Mouse (Mus musculus) embryo, embryonic 10 days (tissue): ENCODE data around the gene Smpd2.

Experiments used
- DNase-seq: peaks from one replicate; pipeline ENCODE4 v3.0.0-alpha.2; 2015; ENCODE audit warnings: low spot score

Smpd2 gene

DNA sequence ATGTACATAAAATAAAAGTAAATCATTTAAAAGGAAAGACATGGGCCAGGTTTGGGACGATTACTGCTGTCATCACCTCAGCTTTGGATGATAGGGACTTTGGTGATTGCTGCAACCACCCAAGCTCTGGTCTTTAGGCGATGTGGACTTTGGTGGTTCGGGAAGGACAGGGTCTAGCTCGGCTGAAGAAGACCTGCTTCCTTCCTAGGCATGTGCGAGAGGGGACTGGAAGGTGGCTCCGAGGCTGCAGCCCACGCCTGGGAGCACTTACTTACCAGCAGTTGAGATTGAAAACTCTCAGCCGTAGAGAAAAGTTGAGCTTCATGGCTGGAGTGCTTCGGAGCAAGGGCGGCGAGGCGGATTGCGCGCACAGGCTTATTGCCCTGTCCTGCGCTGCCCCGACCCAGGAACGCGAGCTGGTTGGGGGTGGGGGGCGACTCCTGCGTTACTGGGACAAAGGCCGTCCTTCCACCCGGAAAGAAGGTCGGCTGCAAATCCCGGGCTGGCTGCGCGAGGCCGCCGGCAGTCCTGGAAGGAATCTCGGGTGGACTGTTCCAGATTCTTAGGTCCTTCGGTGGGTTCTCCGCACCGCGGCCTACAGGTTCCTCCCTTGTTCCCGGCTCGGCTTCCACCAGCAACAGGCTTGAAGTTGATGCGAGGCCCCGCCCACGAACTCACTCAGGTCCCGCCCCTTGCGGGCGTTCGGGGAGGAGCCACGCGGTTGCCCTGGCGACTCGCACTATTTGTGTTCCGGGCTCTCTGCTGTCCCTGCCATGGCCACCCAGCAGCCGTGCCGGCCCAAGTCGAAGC lies at the start of gene Smpd2, which contains the start of gene Ppil6:
Gene Smpd2, minus strand, starts transcription at position 662 of the 810 bp plus-strand sequence.
Gene Ppil6, plus strand, starts transcription at position 732 of the 810 bp plus-strand sequence.
- peak; percentile 95 for DNase-seq

DNA sequence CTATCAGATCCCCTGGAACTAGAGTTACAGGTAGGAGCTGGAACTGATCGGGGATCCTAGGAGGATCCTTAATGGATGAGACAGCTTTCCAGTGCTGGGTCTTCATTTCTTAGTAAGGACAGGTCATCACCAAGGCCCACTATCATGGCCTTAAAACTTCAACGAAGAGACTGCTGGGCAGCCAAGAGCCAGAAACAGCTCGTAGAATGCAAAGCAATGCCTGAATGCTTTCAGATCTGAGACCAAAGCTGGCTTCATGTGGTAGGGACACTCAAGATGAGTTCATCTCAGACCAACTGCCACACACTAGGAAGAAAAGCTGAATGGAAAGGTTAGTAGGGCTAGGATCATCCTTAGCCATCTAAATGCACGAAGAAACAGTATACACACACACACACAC lies 48.8 kb upstream of the Smpd2 start:
- DNase-seq: no peak

DNA sequence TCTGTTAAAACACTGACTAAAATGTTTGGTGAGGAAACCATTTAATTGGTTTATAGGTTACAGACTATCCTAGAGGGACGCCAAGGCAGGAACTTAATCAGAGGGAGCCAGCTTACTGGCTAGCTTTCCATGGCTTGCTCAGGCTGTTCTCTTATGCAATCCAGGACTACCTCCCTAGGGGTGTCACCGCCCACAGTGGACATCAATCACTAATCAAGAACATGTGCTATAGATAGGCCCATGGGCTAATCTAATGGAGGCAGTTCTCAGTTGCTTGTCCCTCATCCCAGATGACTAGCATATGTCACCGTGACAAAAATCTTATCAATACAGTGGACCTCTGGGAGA lies 47.8 kb upstream of the Smpd2 start:
- DNase-seq: no peak

DNA sequence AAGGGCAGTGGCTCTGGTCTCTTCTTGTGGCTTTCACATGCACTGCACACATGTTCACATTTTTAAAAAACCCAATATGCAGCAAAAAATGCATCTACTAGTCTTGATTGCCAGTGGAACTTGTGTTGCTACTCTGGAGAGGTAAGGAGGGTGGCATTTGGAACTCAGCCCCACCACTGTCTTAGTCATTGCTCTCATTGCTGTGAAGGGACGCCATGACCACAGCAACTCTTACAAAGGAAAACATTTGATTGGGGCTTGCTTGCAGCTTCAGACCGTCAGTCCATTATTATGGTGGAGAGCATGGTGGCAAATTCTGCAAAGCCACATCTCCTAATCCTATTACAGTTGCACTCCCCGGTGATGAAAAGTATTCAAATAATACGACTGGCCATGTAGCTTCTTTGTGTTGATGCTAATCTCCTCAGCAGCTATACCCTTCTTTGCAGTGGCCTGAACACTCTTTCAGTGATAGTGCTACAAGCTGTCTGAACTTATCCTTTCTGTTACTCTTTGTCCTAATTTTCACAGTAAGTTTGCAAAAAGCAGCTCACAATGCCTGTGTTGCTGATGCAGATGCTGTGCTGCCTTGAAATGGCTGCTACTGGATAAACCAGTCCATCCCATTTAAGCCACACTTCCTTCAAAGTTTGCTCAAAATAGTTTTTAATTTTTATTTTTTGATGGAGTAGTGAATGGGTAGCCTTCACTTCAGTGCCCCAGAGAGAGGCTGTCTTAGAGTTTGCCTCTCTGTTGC lies 47.2 kb upstream of the Smpd2 start:
- no peak for DNase-seq

DNA sequence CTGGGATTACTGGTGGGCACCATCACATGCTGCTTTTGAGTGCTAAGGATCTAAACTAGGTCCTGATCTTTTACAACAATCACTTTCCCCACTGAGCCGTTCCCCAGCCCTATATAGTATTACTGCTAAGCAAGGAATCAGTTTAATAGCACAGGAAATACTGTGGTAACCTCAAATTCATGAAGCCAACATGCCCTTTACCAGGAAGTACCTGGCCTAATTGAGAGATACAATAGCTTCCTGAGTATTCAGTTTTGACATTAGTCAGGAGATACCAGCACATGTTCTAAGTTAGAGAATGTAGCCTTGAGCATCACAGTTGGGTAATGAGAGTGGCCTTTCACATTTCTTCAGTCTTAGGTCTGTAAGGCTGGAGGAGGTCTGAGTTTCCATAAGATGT lies 46.5 kb upstream of the Smpd2 start:
- DNase-seq: no peak

DNA sequence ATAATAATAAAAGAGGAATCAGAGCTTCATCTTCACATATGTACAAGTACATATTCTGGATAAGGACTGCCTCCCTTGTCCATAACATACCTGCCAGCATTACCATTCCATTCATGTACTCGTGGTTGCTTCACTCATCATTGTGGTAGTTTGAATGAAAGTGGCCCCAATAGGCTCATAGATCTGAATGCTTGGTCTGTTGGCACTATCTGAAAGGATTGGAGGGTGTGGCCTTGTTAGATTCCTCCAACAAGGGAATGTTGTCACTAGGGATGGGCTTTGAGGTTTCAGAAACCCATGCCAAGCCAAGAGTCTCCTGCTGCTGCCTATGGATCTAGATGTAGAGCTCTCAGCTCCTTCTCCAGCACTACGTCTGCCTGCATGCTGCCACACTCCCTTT lies 45.8 kb upstream of the Smpd2 start:
- no peak for DNase-seq

DNA sequence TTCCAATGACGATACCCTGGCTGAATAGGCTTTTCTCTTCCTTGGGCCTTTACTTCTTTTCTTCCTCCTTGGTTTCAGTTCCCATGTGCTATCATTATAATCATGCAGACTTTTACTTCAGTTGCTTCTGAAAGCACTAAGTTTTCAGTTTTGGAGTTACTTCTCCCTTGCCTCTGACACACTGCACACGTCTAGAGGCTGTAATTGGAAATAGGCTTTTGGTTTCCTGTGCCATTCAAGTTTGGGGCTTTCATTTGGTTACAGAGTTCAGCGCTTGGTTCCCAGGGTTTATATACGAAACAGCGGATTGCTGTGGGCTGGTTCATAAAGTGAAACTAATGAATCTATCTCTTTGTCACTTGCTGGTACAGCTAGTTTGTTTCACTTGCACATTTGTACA lies 39.8 kb upstream of the Smpd2 start:
- no peak for DNase-seq

DNA sequence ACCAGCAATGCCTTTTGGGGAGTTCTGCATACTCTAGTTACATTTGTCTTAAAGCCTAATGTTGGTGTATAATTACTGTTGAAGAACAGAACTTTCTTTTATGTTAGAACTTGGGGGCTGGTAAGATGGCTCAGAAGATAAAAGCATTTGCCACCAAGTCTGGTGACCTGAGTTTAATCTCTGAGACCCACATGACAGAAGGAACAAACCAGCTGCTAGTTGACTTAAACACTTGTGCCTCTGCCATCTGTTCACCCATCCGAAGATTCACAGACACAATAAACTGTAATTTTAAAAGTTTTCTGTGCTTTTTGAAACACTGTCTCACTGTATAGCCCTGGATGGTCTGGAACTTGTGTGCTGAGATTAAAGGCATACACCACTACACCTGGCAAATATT lies 35.5 kb upstream of the Smpd2 start:
- no peak for DNase-seq

DNA sequence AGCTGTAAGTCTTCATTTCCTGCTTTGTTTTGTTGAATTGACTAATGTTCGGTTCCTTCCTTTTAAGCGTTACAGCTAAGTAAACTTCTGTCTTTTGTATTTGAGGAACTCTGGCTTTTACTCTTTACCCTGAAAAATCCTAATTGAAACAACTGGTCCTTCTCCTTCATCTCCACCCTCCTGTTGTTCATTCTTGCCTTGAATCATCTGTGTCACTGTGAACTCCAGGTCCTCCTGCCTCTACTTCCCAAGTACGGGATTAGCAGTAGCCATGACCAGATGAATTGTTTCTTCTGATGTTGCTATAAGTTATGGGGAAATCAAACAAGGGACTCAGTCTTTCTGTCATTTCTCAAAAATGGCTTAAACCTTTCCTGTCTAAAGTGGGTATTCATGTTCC lies 33.2 kb upstream of the Smpd2 start:
- no peak for DNase-seq

DNA sequence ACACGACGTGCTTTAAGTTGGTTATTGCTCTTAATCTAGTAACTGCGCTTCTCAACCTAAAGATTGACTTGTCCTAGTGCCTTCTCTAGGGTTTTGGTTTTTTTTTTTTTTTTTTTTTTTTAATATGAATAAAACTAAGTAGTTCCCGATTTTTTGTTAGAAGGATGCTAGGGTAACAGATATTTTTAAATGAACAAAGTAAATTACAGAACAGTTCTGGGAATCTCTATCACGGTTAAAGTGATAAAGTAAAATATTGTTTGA lies 30.2 kb upstream of the Smpd2 start:
- no peak for DNase-seq

DNA sequence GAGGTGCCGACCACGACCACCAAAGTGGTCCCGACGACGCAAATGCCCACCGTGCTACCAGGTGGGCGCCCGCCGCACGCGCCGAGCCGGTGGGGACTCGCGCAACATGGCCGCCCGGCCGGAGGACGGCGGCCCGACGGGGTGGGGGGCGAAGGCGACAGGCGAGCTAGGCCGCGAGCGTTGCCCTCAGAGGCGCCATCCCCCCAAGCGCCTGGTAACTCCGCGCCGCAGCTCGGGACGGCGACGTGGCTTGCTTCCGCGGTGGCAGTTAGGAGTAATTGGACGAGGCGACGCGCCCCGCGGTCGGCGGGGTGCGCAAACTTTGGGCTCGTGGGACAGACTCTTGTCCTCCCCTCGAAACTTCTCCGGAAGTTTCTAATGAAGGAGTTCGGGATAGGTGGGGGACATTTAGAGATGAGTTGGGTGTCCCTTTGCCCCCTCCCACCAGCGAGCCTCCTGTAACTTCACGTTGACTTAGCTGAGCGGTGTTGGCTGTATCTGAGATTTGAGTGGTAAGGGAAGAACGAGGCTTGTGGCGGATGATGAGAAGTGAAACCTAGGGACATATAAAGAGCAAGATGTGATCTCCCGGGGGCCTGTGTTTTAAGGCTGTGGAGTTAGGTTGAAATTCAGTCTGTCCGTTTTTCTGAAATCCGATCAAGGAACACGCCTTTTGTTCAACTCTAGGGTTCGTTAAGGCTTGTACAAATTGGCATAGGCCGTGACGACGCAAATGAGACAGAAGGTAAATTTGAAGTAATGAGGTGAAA lies 29.7 kb upstream of the Smpd2 start:
- DNase-seq: peak; percentile 54

DNA sequence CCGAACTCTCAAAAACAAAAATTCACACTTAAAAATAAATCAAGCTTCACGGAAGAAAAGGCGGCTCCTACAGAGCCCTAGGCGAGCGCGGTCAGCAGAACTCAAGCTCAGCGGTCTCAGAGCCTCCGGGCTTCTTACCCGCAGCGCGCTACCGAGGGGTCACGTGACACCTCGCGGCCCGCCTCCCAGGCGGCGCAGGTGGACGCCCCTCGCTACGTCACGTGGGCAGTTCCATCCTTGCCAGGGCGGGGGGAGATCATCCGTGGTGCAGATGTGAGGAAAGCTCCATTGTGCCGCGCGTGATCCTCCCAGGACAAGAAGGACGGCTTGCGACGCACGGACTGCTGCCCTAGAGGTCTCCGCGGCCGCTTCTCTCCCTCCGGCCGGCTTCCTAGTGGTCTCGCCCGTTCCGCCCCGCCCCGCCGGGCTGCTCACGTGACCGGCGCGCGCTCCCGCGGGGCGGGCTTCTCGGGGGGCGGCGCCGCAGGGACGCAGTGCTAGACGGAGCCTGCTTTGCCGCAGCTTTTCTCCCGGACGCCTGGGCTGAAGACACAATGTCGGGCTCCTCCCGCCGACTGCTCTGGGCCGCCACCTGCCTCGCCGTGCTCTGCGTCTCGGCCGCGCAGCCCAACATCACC lies 28.9 kb upstream of the Smpd2 start, which contains the start of gene Cd164:
Gene Cd164, plus strand, starts transcription at position 434 of the 638 bp plus-strand sequence.
- peak; percentile 96 for DNase-seq

DNA sequence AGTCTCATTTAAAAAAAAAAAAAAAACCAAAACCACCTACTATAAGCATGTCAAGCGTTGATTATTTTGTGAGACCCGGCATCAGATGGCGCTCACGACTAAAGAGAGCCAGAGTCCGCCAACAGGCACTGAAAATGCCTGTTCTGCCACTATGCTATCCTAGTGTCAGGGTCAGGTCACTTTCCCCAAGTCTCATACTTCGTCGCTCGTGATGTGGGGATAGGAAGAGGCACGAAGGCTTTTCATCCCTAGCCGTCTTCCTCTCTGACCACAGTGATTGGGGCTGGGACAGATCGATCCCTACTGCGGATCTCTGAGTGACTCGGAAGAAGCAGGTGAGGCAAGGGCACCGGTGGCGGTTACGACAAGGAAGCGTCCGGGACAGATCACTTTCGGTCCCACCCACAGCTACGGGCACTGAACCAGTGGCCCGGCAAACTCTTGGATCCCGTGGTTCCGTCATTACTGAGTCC lies 28.4 kb upstream of the Smpd2 start:
- DNase-seq: peak; percentile 86

DNA sequence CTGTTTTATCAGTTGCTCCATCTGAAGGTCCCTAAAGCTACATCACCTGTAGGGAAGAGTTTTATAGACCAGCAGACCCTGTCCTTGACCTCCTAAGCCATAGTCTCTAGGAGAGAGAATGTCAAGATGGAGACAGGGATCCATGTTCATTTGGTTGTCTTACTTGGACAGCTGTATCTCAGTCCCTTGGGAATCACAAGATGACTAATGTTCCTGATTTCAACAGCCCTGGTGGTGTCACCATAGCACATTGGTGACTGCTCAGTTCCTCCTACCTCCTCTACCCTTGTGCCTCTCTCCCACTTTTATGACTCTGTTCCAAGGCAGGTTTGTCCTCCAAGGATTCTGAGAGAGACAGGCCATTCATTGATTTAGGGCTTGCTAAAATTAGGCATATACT lies 24.8 kb upstream of the Smpd2 start:
- DNase-seq: no peak

DNA sequence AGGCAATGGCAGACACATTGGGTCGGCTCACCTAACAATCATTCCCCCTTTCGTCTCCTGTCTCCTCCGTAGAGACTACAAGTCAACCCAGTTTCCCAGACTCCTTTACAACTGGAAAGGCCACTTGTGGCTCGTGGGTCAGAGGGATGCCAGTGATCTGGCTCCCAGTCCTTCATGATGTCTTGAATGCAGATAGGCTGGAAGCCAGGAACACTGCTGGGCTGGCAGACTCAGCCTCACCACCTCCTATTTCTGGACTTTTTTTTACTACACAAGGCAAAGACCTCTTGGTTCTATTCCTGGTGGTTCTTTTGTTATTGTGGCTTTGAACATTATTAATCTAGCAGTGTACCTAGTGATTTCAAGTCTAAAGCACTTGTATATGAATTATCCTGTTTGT lies 24.1 kb upstream of the Smpd2 start:
- DNase-seq: no peak

DNA sequence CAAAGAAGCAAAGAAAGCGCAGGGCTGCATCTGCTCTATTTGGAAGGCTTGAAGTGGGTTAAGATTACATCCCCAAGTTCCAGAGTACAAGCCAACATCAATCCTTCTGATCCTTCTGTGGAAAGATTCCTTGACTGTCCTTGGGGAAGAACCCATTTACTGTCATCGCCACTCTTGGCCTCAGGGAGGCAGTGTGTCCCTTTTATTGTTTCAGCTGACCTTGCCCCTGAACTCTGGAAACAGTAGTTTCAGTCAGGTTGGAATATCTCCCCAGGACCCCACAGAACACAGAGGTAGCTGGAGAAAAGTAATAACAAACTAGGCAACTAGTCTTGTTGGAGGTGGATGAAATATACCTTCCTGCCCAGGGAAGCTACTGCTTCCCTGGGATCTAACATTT lies 19.0 kb upstream of the Smpd2 start:
- DNase-seq: peak; percentile 73

DNA sequence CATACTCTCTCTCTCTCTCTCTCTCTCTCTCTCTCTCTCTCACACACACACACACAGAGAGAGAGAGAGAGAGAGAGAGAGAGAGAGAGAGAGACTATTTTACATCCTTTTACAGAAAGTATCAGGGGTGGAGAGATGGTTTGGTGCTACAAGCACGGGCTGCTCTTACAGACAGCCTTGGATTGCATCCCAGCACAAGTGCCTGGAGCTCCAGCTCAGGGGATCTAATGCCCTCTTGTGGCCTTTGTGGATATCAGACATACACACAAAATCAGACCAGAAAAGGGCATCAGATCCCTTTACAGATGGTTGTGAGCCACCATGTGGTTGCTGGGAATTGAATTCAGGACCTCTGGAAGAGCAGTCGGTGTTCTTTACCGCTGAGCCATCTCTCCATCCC lies 15.3 kb upstream of the Smpd2 start:
- peak; percentile 87 for DNase-seq

DNA sequence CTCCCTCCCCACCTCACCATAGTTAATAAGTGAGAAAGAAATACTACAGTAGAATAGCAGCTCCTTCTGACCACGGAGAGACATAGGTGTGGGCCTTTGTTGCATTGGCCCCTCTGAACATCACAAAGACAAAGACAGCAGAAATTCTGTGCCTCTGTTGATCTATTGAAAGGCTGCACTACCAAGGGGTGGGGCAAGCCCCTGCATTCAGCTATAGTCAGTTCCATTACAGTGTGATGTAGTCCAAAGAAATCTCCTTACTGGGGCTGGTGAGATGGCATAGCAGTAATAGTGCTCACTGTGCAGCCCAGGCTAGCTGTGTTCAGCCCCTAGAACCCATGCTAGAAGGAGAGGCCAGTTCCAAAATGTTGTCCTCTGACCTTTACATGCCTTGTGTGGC lies 14.8 kb upstream of the Smpd2 start:
- DNase-seq: no peak

DNA sequence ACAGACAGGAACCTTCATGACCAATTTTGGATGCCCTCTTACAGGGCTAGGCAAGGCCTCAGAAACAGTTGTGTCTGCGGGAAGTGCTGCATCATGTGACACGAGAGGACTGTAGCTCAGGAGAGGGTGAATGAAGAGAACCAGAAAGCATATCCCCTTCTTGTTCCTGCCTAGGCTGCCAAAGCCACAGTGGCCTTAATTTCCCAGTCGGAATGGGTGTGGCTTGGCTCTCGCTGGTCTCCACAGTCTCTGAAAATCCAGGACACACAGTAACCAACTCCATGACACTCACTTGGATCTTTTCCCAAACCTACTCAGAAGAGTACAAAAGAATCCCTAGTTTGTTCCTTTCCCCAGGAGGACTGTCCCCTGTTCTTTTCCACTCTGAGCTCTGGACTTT lies 10.8 kb upstream of the Smpd2 start:
- DNase-seq: no peak

DNA sequence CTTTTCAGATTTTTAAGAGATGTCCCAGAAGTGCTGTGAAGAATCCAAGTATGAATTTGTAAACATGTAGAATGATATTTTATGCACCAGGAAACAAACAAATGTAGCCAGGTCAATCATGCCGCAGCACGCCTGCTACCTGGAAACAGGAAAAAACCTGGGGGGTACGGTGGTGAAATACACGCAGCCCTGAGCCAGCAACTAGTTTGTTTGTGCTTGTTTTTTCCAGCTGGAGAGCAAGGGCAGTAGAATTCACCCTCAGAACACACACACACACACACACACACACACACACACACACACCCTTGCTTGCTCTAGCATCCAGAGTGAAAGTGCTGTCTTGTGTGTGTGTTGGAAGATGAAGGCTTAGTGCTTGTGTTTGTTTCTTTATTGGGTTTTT lies 942 bp upstream of the Smpd2 start:
- DNase-seq: no peak

DNA sequence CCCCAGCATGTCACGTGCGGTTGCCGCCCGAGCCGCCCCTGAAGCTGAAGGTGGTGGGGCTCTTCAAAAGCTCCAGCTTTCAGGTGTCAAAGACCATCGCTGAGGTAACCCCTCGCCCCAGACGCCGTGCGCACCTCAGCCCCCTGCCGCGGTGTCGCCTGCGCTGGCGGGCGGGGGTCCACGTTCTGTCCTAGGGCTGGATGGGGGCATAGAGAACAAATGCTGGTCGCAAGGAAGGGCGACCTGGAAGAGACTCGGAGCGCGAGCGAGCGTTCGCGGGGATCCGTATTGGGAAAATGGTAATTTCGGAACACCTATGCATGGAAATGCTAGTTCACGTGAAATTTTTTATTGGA lies 327 bp upstream of the Smpd2 start:
- DNase-seq: no peak

DNA sequence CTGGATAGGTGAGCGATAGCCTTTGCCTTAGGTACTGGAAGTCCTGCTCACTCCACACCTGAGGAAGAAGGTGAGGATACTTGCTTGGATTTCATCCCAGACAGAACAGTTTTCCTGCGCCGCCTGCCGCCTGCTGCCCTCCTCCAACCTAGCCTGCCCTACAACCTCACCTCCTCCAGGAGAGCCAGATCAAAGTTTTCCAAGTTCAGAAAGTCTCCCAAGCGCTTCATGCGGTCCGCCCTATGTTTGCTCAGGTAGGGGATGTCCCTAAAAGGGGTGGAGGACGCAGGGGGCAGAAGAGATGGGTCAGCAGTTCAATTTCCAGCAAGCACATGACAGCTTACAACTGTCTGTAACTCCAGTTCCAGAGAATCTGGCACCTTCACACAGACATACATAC lies 875 bp downstream of the Smpd2 start:
- DNase-seq: no peak

DNA sequence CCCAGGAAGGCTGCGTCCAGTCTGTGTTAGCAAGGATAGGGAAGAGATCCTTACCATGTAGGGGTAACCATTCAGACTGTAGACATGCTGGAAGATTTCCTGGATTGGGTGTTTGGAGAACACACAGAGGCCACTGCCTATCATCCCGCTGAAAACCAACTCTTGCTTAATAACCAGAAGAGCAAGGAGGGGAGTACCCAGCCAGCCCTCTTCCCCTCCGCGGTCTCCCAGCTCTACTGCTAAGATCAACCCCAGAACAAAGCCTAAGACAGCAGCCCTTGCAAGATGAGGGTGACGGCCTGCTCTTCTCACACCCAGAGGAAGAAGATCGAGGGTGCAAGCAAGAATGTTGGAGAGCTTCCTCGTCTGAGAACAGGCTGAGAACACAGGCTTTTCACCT lies 1.3 kb downstream of the Smpd2 start:
- no peak for DNase-seq
